Mouse (Mus musculus): ENCODE data around the gene Rexo5.

Gene Rexo5

DNA sequence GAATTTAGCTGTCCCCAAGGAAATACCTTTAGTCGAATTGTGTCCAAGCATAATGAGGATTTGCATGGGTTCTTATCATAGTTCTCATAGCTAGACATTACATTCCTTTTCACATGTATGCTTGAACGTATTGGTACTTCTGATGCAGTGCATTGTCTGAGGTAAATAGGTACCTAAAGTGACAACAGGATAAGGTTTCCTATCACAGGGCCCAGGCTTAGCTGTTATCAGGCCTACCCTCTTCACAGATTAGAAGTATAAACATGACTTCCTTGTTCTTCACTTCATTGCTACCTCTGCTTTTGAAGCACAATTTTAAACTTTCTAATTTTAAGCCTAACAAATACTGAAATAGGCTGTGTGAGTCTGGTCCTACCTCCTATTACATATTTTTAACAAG, 51.7 kb downstream of the Rexo5 start:
- no peak for DNase-seq (ENCODE audit: low spot score in 2 of 2)

DNA sequence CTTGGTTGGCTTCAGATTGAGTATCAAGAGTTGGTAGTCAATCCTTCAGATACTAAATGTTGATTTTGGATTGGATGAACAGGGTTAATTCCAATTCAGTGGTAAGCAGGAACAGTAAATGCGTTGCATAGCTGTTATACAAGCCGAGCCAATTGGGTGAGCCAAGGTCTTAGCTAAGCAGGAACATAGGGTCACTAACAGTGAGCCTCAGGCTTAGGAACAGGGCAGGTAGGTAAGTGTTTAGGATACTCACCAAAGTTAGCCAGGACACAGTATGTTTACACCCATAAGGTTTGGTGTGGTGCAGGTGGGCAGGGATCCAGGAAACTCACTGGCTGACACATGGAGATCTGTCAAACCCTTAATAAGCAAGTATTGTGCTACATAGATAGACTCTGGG, 53.6 kb downstream of the Rexo5 start:
- DNase-seq (ENCODE audit: low spot score in 2 of 2): no peak

DNA sequence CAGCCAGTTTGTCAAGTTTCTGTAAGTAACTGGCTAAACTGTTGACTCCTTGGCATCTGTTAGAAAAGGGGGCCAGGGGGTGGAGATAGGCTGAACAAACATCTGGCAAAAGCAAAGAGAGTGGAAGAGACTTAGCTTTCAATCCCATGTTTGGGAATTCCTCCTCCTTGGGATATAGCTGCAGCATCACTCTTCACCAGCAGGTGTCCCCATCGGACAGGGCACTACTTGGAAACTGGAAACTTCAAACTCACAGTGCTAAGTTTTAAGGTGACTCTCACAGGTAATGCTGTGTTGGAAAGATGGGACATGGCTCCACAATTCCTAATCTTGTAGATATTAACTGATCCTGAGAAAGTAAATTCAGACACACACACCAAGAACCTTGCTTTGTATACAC, 55.3 kb downstream of the Rexo5 start:
- peak; percentile 81 to 85 for DNase-seq (ENCODE audit: low spot score in 2 of 2)

DNA sequence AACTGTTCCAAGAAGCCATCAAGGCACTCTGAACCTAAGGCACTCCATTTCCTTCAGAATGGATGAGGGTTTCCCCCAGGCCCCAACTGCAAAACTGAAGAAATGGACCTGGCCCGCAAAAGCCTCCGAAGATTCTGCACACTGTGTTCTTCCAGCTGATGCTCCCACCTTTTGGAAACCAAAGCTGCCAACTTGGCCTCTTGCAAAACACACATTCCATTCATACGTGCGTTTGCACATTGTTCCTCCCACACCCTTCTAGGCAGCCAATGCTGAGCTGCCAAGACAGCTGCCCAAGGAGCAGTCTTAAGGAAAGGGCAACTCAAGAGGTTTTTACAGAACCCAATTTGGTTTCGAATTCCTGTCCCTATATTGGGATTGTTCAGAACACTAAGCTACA, 56.9 kb downstream of the Rexo5 start:
- no peak for DNase-seq (ENCODE audit: low spot score in 2 of 2)

DNA sequence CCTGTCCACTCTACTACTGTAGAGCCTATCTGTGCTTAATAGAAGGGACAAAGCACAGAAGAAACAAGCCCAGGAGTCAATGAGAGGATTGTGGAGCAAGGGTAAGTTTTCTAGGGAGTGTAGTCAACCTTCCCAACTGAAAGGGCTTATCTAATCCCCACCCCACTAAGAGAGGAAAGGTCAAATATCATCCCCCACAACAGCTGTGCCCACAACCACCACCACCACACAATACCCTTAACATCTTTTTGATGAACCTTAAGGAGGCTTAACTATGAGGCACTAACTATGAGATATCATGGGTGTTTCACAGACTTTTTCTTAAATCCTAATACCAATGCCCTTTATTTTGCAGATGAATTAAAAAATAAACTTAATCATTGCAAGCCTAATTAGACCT, 58.7 kb downstream of the Rexo5 start:
- DNase-seq (ENCODE audit: low spot score in 2 of 2): no peak

DNA sequence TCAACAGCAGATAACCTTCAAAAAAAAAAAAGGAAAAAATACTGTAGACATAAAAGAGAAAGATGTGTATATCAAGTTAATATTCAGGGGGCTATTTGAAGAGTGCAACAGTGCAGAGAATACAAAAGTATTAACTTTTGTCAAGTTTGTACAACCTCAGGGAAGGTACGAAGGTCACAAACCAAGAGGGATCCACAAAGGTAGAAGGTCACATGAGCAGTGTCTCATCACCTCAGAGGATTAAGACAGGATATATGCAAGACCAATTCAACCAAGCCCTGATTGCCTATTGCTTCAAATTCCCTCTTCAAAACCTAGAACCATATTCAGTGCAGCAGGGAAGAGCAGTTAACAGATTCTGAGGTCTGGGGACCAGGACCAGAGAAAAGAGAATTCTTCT, 59.4 kb downstream of the Rexo5 start:
- DNase-seq (ENCODE audit: low spot score in 2 of 2): no peak

DNA sequence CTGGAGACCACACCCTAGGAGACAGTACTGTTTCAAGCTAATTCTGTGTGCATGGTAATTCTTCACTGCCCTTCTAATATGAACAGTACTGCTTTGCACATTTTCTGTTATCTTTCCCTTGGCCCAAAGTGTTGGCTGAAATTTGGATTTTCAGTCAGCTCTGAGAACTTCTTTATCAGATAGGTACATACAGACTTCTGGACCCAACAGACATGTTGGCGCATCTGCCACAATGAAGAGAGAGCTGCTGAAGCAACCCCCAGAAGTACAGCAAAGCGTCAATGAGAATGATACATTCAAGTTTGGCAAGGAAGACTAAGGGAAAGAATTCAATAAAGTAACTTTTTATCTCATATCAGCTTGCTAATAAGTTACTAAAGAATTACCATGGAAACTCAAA, 60.6 kb downstream of the Rexo5 start:
- DNase-seq (ENCODE audit: low spot score in 2 of 2): no peak

DNA sequence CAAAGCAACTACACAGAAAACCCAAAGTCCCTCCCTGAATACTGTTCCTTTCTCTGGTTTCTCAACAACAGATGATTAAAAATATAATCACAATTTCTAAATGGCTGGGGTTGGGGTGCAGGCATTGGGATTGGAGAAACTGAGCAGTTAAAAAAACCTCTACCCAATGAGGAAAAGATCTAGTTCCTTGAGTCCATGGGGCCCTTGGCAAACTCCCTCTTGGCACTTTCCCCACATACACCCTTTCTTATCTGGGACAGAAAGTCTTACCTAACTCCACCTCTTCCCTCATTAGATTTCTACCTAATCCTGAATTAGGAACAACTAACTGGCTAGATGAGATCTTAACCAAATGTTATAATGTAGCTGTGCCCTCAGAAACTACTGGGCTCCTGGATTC, 61.2 kb downstream of the Rexo5 start:
- DNase-seq (ENCODE audit: low spot score in 2 of 2): no peak

DNA sequence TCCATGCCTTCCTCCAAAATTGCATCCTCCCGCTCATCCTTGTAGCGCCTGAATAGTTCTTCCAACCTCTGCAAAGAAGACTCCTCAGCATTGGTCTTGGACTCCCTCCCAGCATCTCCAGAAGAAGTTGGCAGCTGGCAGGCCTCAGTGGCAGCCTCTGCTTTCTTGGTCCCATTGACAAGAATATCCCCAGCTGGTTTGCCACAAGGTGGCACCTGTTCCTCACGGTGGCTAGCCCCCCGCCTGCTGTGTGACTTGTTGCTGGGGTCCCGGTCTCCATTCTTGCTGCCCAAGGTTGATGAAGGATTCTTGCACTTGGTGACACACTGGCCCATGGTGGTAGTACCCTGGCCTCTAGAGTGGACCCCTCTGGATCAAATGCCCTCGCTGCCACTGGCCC, 65.7 kb downstream of the Rexo5 start:
- peak in 1 of 2 experiments; percentile 14 for DNase-seq (ENCODE audit: low spot score in 2 of 2)

DNA sequence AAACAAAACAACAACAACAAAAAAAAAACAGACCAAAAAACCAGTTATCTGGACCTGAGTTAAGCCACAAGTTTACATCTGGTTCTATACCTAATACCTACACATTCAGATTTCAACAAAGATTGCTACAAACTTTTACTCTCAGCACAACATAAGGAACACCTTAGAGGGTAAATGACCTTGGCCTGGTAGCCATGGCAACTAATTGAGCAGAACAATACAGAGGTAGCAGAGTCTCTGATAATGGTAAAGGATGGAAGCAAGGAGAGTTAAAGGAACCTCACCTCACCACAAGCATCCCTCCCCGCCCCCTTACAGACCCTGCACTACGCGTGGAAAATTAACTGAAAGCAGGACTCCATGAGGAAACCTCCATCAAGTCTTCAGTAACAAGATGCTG, 66.3 kb downstream of the Rexo5 start:
- no peak for DNase-seq (ENCODE audit: low spot score in 2 of 2)

DNA sequence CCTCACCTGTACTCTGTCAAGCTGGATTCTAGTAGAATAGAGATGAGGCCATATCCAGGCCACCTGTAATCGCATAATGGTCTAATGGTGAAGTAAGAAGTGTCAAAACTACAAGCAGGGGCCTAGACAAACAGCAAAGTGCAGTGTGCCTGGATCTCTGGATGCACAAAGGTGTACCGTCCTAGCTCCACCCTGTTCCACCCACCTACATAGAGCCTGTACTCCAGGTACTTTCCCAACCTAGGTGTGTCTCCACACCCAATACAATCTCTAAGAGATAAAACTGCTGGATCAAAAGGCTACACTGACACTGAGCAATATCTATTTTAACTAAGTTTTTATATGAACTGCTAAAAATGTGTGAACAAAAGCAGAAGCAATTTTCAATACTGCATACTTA, 66.7 kb downstream of the Rexo5 start:
- no peak for DNase-seq (ENCODE audit: low spot score in 2 of 2)

DNA sequence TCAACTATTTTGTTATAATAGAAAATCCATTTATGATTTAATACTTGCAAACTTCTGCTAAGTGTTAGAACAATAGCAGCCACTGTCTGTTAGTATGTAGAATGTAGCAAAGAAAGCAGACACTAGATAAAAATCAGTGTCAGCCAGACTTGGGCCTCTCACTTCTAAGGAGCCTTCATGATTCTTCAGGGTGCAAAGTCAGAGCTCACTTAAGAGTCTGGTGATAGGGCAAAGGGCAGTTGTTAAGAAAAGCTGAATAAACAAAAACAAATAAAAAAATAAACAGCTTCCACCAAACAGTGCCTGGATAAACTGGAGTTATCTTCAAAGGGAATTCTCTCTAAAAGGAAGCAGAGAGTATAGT, 67.1 kb downstream of the Rexo5 start:
- no peak for DNase-seq (ENCODE audit: low spot score in 2 of 2)

DNA sequence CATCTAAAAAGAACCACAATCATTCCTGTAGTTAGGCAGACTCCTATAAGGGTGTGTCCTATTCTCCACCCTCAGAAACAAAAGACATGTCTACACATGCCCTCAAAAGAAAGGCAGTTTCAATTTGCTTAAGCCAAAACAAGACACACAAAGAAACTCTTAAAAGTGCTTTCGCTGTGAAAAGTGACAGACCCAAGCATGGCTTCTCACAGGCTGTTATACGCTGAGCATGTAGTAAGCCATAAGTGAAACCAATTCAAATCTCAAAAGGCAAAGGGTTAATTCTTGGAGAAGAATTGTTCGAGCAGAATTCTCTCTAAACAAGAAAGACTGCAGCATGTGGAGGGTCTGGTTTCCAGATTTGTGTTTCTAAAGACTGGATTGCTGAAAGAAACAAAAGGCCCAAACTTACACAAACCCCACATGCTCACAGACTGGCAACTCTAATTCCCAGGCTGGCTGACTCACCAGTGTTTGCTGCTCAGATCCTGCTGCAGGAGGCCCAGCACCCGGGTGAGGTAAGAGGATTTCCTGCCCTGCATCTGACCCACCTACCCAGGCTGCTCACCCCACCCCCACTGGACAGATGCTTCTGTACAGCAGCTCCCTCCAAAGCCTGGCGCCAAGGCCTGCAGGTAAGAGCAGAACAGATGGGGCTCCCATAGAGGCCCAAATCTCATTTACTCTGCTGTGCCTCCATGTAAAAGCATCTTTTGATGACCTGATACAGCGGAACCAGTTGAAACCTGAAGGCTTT, 67.7 kb downstream of the Rexo5 start:
- DNase-seq (ENCODE audit: low spot score in 2 of 2): peak; percentile 36 to 42

DNA sequence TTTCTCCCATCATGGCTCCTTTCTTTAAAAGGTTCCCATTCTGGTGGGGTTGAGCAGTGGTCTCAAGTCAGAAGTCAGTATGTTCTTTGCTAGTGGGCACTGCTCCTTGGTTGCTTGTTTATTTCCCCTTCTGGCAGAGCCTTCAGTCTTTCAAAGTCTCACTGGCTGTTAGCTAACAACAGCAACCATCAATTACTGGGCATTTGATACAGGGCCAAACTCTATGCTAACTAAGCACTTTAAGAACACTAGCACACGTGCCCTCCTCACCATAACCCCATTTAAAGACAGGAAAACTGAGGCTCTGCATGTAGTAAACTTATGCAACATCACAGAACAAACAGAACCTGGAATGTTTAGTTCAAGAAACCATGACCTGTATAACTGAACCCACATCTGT, 68.4 kb downstream of the Rexo5 start:
- DNase-seq (ENCODE audit: low spot score in 2 of 2): no peak

DNA sequence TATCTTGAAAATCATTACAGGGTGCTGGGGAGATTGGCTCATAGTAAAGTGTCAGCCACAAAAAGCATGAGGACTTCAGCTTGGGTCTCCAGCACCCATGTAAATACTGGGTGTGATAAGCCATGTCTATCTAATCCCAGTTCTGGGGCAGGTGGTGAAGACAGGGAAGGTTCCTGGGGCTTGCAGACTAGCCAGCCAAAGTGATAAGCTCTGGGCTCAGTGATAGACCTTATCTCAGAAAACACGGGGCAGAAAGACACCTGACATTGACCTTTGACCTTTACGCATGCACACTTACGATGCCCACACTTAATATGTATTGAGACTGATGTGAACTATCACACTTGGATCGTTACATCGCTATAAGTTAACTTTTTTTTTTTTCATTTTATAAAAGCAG, 70.7 kb downstream of the Rexo5 start:
- no peak for DNase-seq (ENCODE audit: low spot score in 2 of 2)

DNA sequence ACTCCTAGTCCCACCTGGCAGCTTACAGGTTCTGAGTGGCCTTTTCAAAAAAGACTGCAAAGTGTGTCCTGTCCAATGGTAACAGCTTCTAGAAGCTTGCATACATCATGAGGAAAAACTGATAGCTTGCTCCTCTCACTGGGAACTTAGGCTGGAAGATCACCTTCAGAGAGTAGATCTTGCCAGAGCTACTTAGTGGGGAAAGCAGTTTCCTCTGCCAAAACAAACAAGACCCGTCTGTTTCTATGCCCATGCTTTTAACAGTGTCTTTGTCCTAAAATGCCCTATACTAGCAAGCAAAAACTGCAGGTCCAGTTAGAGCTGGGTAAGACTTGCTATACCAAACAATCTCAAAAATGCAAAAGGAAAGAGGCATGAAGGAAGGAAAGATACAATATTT, 72.3 kb downstream of the Rexo5 start:
- DNase-seq (ENCODE audit: low spot score in 2 of 2): no peak

DNA sequence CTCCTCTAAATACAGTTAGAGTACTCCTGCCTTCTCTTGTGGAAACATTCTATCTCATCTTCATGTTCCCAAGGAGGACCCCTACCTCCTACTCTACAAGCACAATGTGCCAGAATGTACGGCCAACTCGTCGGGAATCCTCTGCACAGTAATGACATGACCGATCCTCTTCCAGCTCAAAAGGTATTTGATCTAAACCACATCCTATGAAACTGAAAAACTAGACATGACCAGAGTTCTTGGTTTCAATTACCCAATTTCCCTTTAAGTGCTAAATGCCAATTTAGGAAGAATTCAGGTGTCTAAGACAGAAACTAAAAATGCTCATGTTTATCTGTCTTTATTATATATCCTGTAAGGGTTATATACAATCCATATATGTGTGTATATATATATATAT, 78.4 kb downstream of the Rexo5 start:
- no peak for DNase-seq (ENCODE audit: low spot score in 2 of 2)

DNA sequence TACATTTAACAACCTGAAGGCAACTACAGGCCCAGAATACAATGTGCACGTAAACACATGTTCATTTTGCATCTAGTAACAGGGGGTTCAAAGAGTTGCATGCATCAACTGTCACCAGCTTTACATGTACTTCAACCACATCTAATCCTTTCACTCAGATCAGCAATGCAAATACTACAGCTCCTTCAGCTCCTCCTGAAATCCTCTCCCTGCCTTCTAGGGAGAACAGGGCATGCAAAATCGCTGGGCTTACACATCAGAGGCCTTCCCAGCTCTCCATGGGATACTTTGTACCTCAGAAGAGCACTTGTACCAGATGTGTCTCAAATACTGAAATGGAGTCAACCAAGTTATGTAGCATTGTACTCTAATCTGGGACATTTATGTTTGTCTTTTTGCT, 79.2 kb downstream of the Rexo5 start:
- no peak for DNase-seq (ENCODE audit: low spot score in 2 of 2)

DNA sequence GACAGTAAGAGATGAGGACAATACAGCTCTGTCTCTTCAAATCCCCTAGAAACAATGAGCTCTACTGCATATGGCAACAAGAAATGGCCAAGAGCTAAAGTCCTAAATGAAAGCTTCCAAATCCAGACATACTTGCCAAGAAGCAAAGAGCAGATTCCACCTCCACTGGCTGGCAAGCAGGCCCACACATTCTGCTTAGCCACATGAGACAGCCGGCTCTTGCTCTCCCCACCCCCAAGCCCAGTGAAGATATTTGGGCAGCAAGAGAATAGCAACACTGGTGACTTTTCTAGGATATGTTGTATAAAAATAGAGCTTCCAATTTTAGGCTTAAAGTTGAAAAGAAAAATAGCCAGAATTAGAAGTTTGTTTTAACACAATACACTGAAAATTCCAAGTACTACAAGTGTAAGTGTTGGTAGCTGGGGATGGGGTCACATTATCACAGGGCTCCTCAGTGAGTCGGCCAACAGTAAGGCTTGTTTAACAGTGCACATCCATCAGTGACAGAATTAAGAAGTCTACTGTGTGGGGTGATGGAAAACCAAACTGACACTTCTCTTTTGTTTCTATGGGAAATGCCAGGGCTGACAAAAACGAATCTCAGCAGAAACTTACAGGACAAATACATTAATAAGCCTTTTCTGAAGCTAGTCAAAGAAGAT, 82.1 kb downstream of the Rexo5 start:
- peak; percentile 68 to 71 for DNase-seq (ENCODE audit: low spot score in 2 of 2)

DNA sequence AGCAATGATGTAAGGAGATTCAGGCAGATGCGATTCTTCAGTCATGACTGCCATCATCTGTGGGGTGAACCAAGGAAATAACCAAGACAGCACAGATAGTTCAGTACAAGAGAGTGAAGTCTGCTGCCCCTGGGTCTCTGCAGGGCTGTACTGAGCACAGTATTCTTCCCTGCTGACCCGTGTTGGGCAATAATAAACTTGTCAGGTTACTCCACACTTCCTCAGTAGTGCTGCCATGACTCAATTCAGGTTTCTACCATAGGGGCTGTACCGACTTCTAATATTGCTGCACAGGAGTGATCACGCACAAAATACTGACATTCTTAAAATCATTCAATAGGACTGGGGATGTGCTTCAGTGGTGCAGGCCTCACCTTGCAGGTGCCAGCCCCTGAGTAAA, 85.4 kb downstream of the Rexo5 start:
- DNase-seq (ENCODE audit: low spot score in 2 of 2): no peak

DNA sequence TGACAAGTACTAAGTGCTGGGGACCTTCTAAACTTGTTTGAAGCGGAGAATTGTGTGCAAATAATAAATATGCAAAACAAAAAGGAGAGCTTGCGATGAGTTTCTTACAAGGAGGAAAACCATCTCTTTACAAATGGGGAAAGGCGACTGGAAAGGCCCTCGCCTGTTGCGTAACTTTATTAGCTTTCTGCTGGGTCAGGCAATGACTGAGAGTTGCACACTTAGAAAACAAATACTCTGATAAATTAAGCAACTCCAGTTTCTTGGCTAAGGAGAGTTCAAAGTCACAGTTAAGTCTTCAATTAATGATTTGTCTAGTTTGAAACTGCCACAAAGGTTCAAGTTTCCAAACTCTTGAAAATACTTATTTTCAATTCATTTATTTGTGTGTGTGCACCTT, 86.5 kb downstream of the Rexo5 start:
- DNase-seq (ENCODE audit: low spot score in 2 of 2): no peak

DNA sequence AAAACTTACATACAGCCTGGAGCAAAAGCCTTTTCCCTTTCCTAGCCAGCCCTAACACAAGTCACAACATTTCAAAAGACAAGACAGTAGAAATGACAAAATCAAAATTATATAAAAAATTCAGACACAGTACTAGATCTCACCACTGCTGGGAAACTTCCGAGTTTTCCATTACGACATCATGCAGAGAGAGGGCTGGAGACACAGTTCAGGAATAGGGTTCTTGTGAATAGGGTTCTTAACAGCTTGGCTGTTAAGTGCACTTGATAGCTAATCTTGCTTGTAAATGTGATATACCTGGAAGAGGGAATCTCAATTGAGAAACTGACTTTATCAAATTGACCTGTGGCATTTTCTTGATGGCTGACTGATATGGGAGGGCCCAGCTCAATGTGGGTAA, 87.4 kb downstream of the Rexo5 start:
- DNase-seq (ENCODE audit: low spot score in 2 of 2): no peak

DNA sequence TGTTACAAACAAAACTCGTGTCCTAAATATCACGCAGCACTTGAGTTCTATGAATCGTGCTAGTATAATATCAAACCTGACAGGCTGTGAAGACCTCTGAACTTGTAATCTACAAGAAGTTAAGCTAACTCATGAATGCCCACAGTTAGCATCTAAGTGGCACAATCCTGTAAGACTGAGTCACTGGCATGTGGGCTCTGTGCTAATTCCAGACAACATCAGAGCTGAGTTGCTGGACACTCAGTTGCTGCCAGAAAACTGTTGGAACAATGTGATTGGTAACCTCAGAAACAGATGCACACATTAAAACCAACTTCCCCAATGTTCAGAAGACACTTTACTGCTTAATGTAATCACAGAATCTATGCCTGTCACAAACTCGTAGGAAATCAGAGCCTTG, 94.1 kb downstream of the Rexo5 start:
- DNase-seq (ENCODE audit: low spot score in 2 of 2): no peak

DNA sequence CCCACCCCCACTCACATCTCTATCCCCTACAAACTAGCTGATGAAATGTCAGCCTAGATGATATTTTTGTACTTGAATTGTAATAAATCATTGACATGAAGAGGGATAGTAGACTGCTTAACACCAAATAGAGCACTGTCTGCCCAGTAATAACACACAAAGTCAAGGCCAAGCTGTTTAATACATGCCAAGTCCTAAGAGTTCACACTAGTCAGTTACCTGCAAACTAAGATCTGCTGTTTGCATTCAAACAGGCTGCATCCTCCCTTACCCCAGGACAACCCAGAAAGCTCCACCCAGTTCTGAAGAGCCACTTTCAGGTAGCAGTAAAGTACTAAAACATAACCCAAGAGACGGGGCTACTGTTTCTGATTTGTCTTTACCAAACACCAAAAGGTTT, 98.4 kb downstream of the Rexo5 start:
- DNase-seq (ENCODE audit: low spot score in 2 of 2): no peak
